ENCODE assay signal across 8 mouse cellular contexts in genomic region chr3:142496113-142497101, GRCm38 (mm10). TPM values are rescaled to one million over a fixed set of nuclear protein-coding genes. Genes with fewer than 3 reads are reported as not detected.
DNase-seq lines count a peak whose midpoint lies in the region; ATAC-seq and TF ChIP-seq lines count a peak whose summit lies in the region.

No protein-coding gene starts in this region.

- no peaks in the 10 kb centered on the region for H3K36me3 ChIP-seq in hindbrain, embryonic 15.5 days
- no peaks in the 10 kb centered on the region for H3K36me3 ChIP-seq in hindbrain, embryonic 11.5 days (ENCODE audit: control insufficient read depth, insufficient read depth, low read length)
- H3K36me3 ChIP-seq in intestine, postnatal 0 days (ENCODE audit: control insufficient read depth, insufficient read depth) = no peaks in the 10 kb centered on the region
- H3K36me3 ChIP-seq in macrophage (ENCODE audit: inconsistent target) = peaks cover 10% of the 10 kb centered on the region; the same call in 1 of the 2 replicates

- H3K79me2 ChIP-seq in macrophage (ENCODE audit: inconsistent target) = peaks cover 27% of the 10 kb centered on the region; the same call in 1 of the 2 replicates

- H3K27ac ChIP-seq in hindbrain, embryonic 15.5 days (replicated peaks) = no peak overlapping the region
- H3K27ac ChIP-seq in hindbrain, embryonic 11.5 days (ENCODE audit: low read depth, low read length) = no peak overlapping the region
- H3K27ac ChIP-seq in intestine, postnatal 0 days (ENCODE audit: low read depth, low read length) = no peak overlapping the region
- H3K27ac ChIP-seq in macrophage = peak overlapping the region; percentile 27

- H3K9ac ChIP-seq in hindbrain, embryonic 15.5 days = no peak overlapping the region
- no peak overlapping the region for H3K9ac ChIP-seq in hindbrain, embryonic 11.5 days (ENCODE audit: low read depth, low read length)
- H3K9ac ChIP-seq in intestine, postnatal 0 days (ENCODE audit: low read depth, low read length) = 0 out of 2 replicates have a peak overlapping the region, but pooled peaks have one; percentile 11

- 79% methylated on average over 14 of the region's 14 CpGs for WGBS in hindbrain, embryonic 15.5 days
- 83% methylated on average over 14 of the region's 14 CpGs for WGBS in hindbrain, embryonic 11.5 days
- WGBS in intestine, postnatal 0 days = 37% methylated on average over 14 of the region's 14 CpGs
- 9% methylated on average over 14 of the region's 14 CpGs for WGBS in macrophage (ENCODE audit: missing documents)

- no peaks in the 10 kb centered on the region for H3K27me3 ChIP-seq in hindbrain, embryonic 15.5 days
- no peaks in the 10 kb centered on the region for H3K27me3 ChIP-seq in hindbrain, embryonic 11.5 days (ENCODE audit: control insufficient read depth, insufficient read depth, low read length)
- 0 out of 2 replicates have a peak, but pooled peaks cover 4% of the 10 kb centered on the region for H3K27me3 ChIP-seq in intestine, postnatal 0 days (replicated peaks; ENCODE audit: control insufficient read depth, insufficient read depth, low read length)

- no peaks in the 10 kb centered on the region for H3K9me3 ChIP-seq in hindbrain, embryonic 15.5 days
- no peaks in the 10 kb centered on the region for H3K9me3 ChIP-seq in hindbrain, embryonic 11.5 days (ENCODE audit: control insufficient read depth, low read length)
- no peaks in the 10 kb centered on the region for H3K9me3 ChIP-seq in intestine, postnatal 0 days (ENCODE audit: control insufficient read depth)

- 0 out of 2 replicates have a peak overlapping the region, but pooled peaks have one; percentile 7 for H3K4me2 ChIP-seq in hindbrain, embryonic 15.5 days
- no peak overlapping the region for H3K4me2 ChIP-seq in hindbrain, embryonic 11.5 days (replicated peaks; ENCODE audit: low read depth, low read length)
- H3K4me2 ChIP-seq in intestine, postnatal 0 days (replicated peaks; ENCODE audit: low read depth) = peak overlapping the region; percentile 51

- no peak for TF ChIP-seq CTCF in intestine, postnatal 0 days (IDR thresholded peaks at IDR 0.05; ENCODE audit: low read depth)

- ATAC-seq in hindbrain, embryonic 15.5 days (ENCODE audit: low FRiP score, low read depth) = no peak
- ATAC-seq in hindbrain, embryonic 11.5 days (ENCODE audit: low FRiP score) = no peak
- no peak for ATAC-seq in intestine, postnatal 0 days

- H3K4me3 ChIP-seq in hindbrain, embryonic 15.5 days = no peak overlapping the region
- no peak overlapping the region for H3K4me3 ChIP-seq in hindbrain, embryonic 11.5 days (ENCODE audit: low read depth, low read length)
- peak overlapping the region; percentile 25 for H3K4me3 ChIP-seq in intestine, postnatal 0 days (ENCODE audit: low read depth, low read length)
- peak overlapping the region; percentile 50 for H3K4me3 ChIP-seq in macrophage (ENCODE audit: inconsistent target)

- DNase-seq in hindbrain, embryonic 11.5 days (ENCODE audit: low spot score) = no peak
- DNase-seq in brain, adult 2 months (ENCODE audit: low read depth, low spot score) = peak; percentile 4
- no peak for DNase-seq in right cerebral cortex, postnatal 4 days
- DNase-seq in cerebellum, postnatal 4 days (ENCODE audit: low spot score in 2 of 2) = no peak
- DNase-seq in right cerebral cortex, postnatal 25 days = no peak

- no peaks in the 10 kb centered on the region for H3K4me1 ChIP-seq in hindbrain, embryonic 15.5 days (replicated peaks)
- H3K4me1 ChIP-seq in hindbrain, embryonic 11.5 days (replicated peaks; ENCODE audit: control insufficient read depth, insufficient read depth, low read length) = no peaks in the 10 kb centered on the region
- no peaks in the 10 kb centered on the region for H3K4me1 ChIP-seq in intestine, postnatal 0 days (replicated peaks; ENCODE audit: control insufficient read depth, insufficient read depth, low read length)

RNA-seq across cellular contexts. Expression of gene Gbp5, which starts 2.6 kb away (rescaled TPM):
- 0.18 and 0.28 TPM in 2 replicates for polyA plus RNA-seq in hindbrain, embryonic 15.5 days (2015; fragmentation: Nextera tagmentation; extraction: Ambion mirVana)
- polyA plus RNA-seq in hindbrain, embryonic 11.5 days (2014; fragmentation: Nextera tagmentation; extraction: Ambion mirVana) = 0.19 TPM in 1 of 2 replicates, not detected in the other
- polyA plus RNA-seq in intestine, postnatal 0 days (2015; fragmentation: Nextera tagmentation; extraction: Ambion mirVana) = 0.17 and 0.24 TPM in 2 replicates
- total RNA-seq in macrophage (2018; cell fraction: chromatin; rRNA removed) = 1,000 to 10,000 TPM in 12 of 26 experiments, 100 to 1,000 TPM in 10, 10 to 100 TPM in 4; 17.4 to 4,336 (median 743) TPM
- total RNA-seq in macrophage (2018; cell fraction: cytosol; rRNA removed) = 100 to 1,000 TPM in 18 of 26 experiments, 10 to 100 TPM in 8; 18.2 to 691 (median 216) TPM
- 1,000 to 10,000 TPM in 11 of 26 experiments, 100 to 1,000 TPM in 12, 10 to 100 TPM in 3; 23.7 to 3,322 (median 897) TPM for total RNA-seq in macrophage (2018; cell fraction: nucleus; rRNA removed)
- 6.2 to 68.6 TPM (median 14.6 TPM) in 3 replicates for polyA plus RNA-seq in macrophage (2018)

RNA-seq across cellular contexts. Expression of gene Gbp7, which starts 33.7 kb away (rescaled TPM):
- polyA plus RNA-seq in hindbrain, embryonic 15.5 days (2015; fragmentation: Nextera tagmentation; extraction: Ambion mirVana) = 2.2 and 2.7 TPM in 2 replicates
- polyA plus RNA-seq in hindbrain, embryonic 11.5 days (2014; fragmentation: Nextera tagmentation; extraction: Ambion mirVana) = 1.5 and 2.3 TPM in 2 replicates
- 11.4 and 12.6 TPM in 2 replicates for polyA plus RNA-seq in intestine, postnatal 0 days (2015; fragmentation: Nextera tagmentation; extraction: Ambion mirVana)
- 100 to 1,000 TPM in 18 of 26 experiments, 10 to 100 TPM in 8; 34.0 to 441 (median 151) TPM for total RNA-seq in macrophage (2018; cell fraction: chromatin; rRNA removed)
- total RNA-seq in macrophage (2018; cell fraction: cytosol; rRNA removed) = 100 to 1,000 TPM in 14 of 26 experiments, 10 to 100 TPM in 12; 30.0 to 199 (median 116) TPM
- total RNA-seq in macrophage (2018; cell fraction: nucleus; rRNA removed) = 100 to 1,000 TPM in 20 of 26 experiments, 10 to 100 TPM in 6; 16.6 to 296 (median 159) TPM
- polyA plus RNA-seq in macrophage (2018) = 9.7 to 74.3 TPM (median 22.4 TPM) in 3 replicates

Comparison
In these comparisons a context has a peak if more than half of its experiments do, and no peak if none do; other contexts are left out.
1. H3K4me3 ChIP-seq: peak in intestine, postnatal 0 days (single experiment) and macrophage (single experiment); none in hindbrain, embryonic 15.5 days (single experiment) and hindbrain, embryonic 11.5 days (single experiment).